Mouse (Mus musculus): ENCODE data around the gene Mbnl1.
A peak's percentile ranks its signal among the peaks of the same experiment; 100 is the strongest.

The Mbnl1 gene

GRCm38 (mm10) chr3:60519337-60519736, 46.7 kb downstream of the Mbnl1 start:
- no peak for ATAC-seq (ENCODE audit: low TSS enrichment)

DNA sequence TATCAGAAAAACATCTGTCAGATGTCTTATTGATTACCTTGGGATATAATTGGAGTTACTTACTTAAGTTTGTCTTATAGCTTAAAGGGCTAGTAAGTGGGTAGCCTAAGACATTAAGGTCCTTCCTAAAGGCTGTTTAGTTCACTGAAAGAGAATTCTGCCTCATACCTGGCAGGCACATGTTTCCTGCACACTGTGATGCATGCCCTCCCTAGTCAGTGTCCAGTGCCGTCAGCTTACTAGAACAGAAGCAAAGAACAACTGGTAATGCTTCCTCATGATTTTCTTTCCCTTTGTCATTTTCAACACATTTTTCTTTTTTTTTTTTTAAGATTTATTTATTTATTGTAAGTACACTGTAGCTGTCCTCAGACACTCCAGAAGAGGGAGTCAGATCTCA, 51.5 kb downstream of the Mbnl1 start:
- ATAC-seq (ENCODE audit: low TSS enrichment), result no peak

- ATAC-seq (ENCODE audit: low TSS enrichment), result no peak
Observed at GRCm38 (mm10) chr3:60531286-60531685, 58.7 kb downstream of the Mbnl1 start.

DNA sequence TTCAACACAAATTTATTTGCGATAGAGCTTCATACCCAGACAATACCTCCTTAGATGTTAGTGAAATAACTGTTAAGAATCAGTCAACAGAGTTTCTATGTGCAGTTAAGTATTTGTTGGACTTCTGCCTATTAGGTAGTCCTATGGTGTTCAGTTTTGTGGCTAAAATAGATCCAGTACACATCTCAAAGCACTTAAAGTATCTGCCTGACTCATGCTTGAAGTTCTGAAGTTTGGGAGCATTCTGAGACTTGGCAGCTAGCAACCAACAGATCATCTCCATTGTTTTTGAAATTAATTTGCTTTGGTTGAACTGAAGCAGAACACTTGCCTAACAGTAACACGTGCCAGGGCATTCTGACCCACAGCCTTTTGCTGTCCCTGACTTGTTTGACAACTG, 59.2 kb downstream of the Mbnl1 start:
- no peak for ATAC-seq (ENCODE audit: low TSS enrichment)

GRCm38 (mm10) chr3:60535224-60535623, 62.6 kb downstream of the Mbnl1 start:
- peak; percentile 27; the same call in 1 of the 2 replicates for ATAC-seq (ENCODE audit: low TSS enrichment)

GRCm38 (mm10) chr3:60537063-60537462, 64.4 kb downstream of the Mbnl1 start:
- no peak for ATAC-seq (ENCODE audit: low TSS enrichment)

DNA sequence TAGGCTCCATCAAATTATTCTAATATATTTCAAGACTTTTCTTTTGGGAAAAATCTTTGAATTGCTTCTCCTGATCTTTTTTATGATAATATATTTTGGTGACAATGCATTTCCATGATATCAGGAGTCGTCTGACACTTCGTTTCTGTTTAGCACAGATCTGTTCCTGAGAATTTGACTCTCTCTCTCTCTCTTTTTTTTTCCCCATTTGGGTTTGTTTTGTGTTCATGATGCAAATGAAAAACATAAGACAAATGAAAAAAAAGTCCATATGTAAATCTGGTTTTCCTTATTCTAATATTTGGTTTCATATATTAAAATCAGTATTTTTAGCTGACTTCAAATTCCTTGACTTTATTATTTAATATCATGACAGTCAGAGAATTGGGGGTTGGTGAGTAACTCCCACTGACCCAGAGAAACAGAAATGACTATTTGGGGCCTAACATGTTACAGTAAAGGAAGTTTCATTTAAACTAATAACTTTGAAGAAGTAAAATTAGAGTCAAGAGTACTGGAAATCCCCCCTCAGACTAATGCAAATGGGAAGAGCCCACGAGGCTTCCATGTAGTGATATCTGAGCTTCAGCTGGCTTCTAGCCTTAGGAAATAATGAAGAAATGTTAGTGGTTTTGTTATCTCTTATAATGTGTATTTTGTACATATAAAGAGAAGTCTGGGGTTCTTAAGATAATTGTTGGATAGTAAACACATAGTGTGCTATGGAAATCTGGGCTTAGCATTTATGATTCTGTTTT, 65.8 kb downstream of the Mbnl1 start:
- no peak for ATAC-seq (ENCODE audit: low TSS enrichment)

GRCm38 (mm10) chr3:60541121-60541520, 68.5 kb downstream of the Mbnl1 start:
- no peak for ATAC-seq (ENCODE audit: low TSS enrichment)

DNA sequence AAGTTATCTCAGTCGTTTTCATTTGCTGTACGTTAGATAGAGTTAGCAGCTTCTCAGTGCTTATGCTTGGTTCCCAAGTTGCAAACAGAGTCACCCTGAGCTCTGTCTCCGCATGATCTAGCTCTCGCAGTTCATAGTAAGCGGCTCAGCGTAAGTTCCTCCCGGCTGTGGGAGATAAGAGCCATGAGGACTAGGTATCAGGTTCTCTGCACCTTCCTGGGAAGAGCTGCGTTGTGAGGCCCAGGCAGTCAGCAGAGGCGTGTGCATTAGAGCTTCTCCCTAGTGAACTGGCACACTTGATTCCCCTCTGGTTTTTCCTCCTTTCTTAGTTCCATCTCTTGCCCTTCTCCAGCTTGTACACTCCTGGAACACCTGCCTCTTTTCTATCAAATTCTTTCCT, 73.6 kb downstream of the Mbnl1 start:
- no peak for ATAC-seq (ENCODE audit: low TSS enrichment)

GRCm38 (mm10) chr3:60546904-60547303, 74.3 kb downstream of the Mbnl1 start:
- no peak for ATAC-seq (ENCODE audit: low TSS enrichment)

DNA sequence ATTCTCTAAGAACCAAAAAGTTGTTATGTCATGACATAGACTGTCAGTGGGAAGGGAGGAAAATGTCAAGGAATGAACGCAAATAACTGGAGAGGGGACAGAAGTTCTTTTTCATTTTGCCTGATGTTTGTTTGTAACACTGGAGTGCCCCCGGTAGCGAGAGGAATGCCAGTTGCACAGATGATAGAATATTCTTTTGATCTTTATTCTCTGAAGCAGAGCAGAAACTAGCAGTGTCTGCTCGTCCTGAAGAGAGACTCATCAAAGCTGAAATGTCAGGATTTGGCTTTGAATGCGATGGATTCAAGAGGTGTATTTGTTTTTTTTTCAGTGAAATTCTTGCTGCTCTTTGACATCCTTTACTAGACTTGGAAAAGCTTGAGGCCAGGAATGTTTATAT, 77.9 kb downstream of the Mbnl1 start:
- ATAC-seq (ENCODE audit: low TSS enrichment), result no peak

- ATAC-seq (ENCODE audit: low TSS enrichment), result peak; percentile 89
Observed at GRCm38 (mm10) chr3:60551650-60552049, 79.0 kb downstream of the Mbnl1 start.

DNA sequence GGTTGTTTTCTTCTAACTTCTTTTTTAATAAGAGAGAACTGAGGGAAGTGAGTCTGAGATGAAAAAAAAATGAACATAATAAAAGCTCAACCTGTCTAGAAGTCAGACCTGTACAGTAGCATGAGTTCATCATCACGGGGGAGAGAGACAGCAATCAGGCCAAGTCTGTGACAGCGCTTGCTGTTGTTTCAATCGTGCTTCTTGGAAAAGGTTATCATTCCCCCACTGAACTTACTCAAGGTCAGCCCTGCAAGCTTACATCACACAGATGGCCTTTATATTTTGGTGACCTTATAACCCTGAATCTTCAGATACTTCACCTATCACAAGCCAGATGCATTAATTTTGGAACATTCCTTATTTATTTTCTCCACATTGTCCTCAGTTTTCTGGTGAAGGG, 80.4 kb downstream of the Mbnl1 start:
- no peak for ATAC-seq (ENCODE audit: low TSS enrichment)

DNA sequence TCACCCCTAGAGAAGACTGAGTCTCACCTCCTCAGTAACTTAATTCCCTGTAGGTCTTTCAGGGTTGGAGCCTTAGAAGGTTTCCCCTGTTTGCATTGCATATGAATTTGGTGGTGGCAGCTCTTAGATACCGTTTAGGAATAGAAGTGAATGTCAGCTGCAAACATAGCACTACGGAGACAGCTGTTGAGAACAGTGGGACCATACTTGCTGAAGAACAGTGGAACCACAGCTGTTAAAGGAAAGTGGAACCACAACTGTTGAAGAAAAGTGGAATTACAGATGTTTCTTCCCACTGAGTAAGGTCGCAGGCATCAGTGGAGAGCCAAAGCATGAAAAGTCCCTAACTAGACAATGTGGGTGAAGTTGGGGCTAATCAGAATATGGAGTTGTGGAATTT, 84.0 kb downstream of the Mbnl1 start:
- no peak for ATAC-seq (ENCODE audit: low TSS enrichment)

- no peak for ATAC-seq (ENCODE audit: low TSS enrichment)
Observed at GRCm38 (mm10) chr3:60558252-60558862, 85.7 kb downstream of the Mbnl1 start.

- ATAC-seq (ENCODE audit: low TSS enrichment), result no peak
Observed at GRCm38 (mm10) chr3:60559762-60560161, 87.1 kb downstream of the Mbnl1 start.

DNA sequence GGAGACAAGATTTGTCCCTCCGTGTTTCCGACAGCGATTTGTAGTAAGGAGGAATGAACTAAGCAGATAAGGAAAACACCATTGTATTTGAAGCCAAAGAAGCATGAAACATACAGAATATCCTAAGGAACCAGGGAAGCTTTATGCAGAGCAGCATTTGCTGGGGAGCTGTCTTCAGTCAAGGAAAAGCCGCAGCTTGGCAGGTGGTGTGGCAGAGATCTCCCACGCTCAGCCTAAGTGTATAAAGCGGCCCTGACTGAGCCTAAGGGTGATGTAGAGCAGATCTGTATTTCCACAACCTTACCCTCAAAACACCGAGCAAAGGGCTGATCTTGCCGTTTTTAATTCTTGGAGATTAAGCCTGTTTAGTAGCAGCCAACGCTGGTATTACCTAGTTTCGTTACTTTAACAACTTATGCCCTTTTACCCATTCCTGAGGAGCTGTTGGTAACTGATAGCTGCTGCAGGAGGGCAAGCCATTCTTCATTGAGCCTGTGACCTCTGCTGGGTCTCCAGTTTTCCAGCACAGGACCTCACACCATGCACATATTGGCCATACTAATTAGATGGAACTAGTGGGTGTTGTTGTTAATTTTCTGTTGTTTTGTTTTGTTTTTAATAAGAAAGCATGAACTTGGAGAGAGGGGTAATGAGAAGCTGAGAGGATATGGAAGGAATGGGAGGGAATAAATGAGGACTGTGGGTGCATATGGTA, 91.1 kb downstream of the Mbnl1 start:
- peak; percentile 89 for ATAC-seq (ENCODE audit: low TSS enrichment)

- ATAC-seq (ENCODE audit: low TSS enrichment), result no peak
Observed at GRCm38 (mm10) chr3:60564244-60564643, 91.6 kb downstream of the Mbnl1 start.

DNA sequence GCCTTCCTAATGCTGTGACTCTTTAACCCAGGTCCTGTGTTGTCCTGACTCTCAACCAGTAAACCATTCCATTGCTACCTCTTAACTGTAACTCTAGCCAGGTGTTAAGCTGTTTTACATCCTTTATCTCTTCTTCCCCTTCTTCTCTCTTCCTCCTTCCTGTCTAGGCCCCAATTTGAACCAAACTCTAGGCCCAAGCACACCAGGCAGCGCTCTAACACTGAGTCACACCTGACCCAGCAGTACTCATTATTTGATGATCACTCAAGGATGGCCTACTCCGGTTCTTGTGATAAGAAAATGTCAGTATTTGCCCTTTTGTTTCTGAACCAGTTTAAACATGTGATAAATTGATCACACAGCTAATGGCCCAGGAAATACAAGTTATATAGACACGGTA, 92.6 kb downstream of the Mbnl1 start:
- no peak for ATAC-seq (ENCODE audit: low TSS enrichment)

DNA sequence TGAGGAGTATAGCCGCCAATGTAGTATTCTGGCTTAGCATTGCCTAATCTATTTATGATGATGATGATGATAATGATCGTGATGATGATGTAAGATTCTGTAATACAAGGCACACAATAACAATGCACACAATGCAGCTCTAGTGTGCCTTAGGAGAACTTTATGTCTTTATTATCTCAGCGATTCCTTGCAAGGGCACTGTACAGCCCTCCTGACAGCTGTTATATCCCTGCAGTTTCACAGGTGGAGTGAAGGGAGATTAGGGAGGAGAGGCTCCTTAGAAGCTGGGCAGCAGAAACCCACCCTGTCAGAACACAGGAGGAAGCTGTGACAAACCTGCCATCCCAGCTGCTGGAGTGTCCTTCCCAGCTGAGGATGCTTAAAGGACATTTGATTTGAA, 93.3 kb downstream of the Mbnl1 start:
- ATAC-seq (ENCODE audit: low TSS enrichment), result no peak

- no peak for ATAC-seq (ENCODE audit: low TSS enrichment)
Observed at GRCm38 (mm10) chr3:60568171-60568684, 95.6 kb downstream of the Mbnl1 start.

DNA sequence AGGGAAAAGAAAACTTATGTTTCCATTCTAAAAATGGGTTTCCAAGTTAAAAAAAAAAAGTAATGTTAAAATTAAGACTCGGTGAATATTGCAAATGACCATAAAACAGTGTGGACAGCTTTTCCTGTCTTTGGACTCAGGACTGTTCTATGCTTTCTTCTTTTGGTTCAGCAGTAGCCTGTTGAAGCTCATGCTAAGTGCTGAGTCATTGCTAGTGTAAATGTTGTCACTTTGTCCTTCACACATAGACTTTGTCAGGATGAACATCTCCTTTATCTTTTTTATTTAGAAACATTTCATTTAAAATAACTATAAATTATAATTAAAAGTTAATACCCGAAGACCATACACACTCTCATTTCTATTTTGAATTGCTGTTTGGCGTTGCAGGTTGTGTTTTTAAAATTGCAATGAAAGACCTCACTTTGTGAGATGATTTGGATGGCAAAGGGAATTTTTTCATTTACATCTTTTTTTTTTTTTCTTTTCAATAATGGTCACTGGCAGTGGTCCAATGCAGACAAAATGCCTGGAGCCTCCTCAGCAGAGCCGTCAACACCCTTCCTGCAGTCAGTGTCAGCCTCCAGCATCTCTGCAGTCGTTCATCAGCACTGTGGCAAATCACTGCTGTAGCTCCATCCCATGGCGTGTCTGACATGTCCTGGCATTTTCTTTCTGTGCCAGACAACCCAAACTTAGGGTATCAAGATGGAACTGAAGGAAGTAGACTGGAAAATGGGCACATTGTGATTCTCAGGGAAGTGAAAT, 96.4 kb downstream of the Mbnl1 start:
- ATAC-seq (ENCODE audit: low TSS enrichment), result no peak

Measured in frontal cortex, adult (tissue).